Mouse (Mus musculus): Measurements from ENCODE around the gene Ccdc174. TPM values are rescaled to one million over a fixed set of nuclear protein-coding genes. Genes with fewer than 3 reads are reported as not detected.

Gene Ccdc174
- polyA plus RNA-seq, 1 experiment from 2014 or later: 38.9 TPM

GRCm38 (mm10) chr6:91864595-91864994 lies 13.3 kb upstream of the Ccdc174 start:
- Histone ChIP-seq H3K4me3 (ENCODE audit: low read depth, low read length) (no peak overlapping the region), H3K27me3 (replicated peaks; ENCODE audit: control insufficient read depth, insufficient read depth, low read length) (no peaks in the 10 kb centered on the region), H3K4me1 (ENCODE audit: control insufficient read depth, insufficient read depth, low read length) (no peaks in the 10 kb centered on the region), H3K27ac (ENCODE audit: low read depth, low read length) (no peak overlapping the region), H3K4me2 (ENCODE audit: low read length) (no peak overlapping the region), H3K36me3 (ENCODE audit: control insufficient read depth, insufficient read depth, low read length) (no peaks in the 10 kb centered on the region), H3K9ac (ENCODE audit: low read length) (no peak overlapping the region), H3K9me3 (replicated peaks; ENCODE audit: control insufficient read depth, low read length) (no peaks in the 10 kb centered on the region)
- no peak for DNase-seq (ENCODE audit: low spot score)
- ATAC-seq: no peak
- 81% methylated on average over 5 of the region's 5 CpGs for WGBS

GRCm38 (mm10) chr6:91865601-91866000 lies 12.3 kb upstream of the Ccdc174 start:
- H3K9me3 ChIP-seq (replicated peaks; ENCODE audit: control insufficient read depth, low read length): no peaks in the 10 kb centered on the region
- WGBS: 81% methylated on average over 11 of the region's 11 CpGs

GRCm38 (mm10) chr6:91868091-91868490 lies 9.8 kb upstream of the Ccdc174 start:
- Histone ChIP-seq H3K9ac (ENCODE audit: low read length) (no peak overlapping the region), H3K9me3 (replicated peaks; ENCODE audit: control insufficient read depth, low read length) (no peaks in the 10 kb centered on the region), H3K4me1 (ENCODE audit: control insufficient read depth, insufficient read depth, low read length) (no peaks in the 10 kb centered on the region), H3K4me3 (ENCODE audit: low read depth, low read length) (no peak overlapping the region), H3K27ac (ENCODE audit: low read depth, low read length) (no peak overlapping the region), H3K36me3 (ENCODE audit: control insufficient read depth, insufficient read depth, low read length) (no peaks in the 10 kb centered on the region), H3K27me3 (replicated peaks; ENCODE audit: control insufficient read depth, insufficient read depth, low read length) (0 out of 2 replicates have a peak, but pooled peaks cover 4% of the 10 kb centered on the region), H3K4me2 (ENCODE audit: low read length) (no peak overlapping the region)
- ATAC-seq: no peak
- DNase-seq (ENCODE audit: low spot score): no peak
- WGBS: 94% methylated on average over 5 of the region's 5 CpGs

More at GRCm38 (mm10) chr6:91865601-91866000, 12.3 kb upstream of the Ccdc174 start:
- no peaks in the 10 kb centered on the region for H3K36me3 ChIP-seq (ENCODE audit: control insufficient read depth, insufficient read depth, low read length)
- no peaks in the 10 kb centered on the region for H3K4me1 ChIP-seq (ENCODE audit: control insufficient read depth, insufficient read depth, low read length)
- ATAC-seq: no peak
- no peak overlapping the region for H3K9ac ChIP-seq (ENCODE audit: low read length)
- no peak overlapping the region for H3K4me2 ChIP-seq (ENCODE audit: low read length)
- H3K27ac ChIP-seq (ENCODE audit: low read depth, low read length): no peak overlapping the region
- no peak overlapping the region for H3K4me3 ChIP-seq (ENCODE audit: low read depth, low read length)
- H3K27me3 ChIP-seq (replicated peaks; ENCODE audit: control insufficient read depth, insufficient read depth, low read length): 0 out of 2 replicates have a peak, but pooled peaks cover under 1% of the 10 kb centered on the region
- no peak for DNase-seq (ENCODE audit: low spot score)

- no peak for ATAC-seq
- H3K36me3 ChIP-seq (ENCODE audit: control insufficient read depth, insufficient read depth, low read length): no peaks in the 10 kb centered on the region
- H3K9me3 ChIP-seq (replicated peaks; ENCODE audit: control insufficient read depth, low read length): no peaks in the 10 kb centered on the region
- H3K27ac ChIP-seq (ENCODE audit: low read depth, low read length): no peak overlapping the region
- H3K4me1 ChIP-seq (ENCODE audit: control insufficient read depth, insufficient read depth, low read length): peaks cover 4% of the 10 kb centered on the region
- 62% methylated on average over 2 of the region's 2 CpGs for WGBS
- H3K4me2 ChIP-seq (ENCODE audit: low read length): no peak overlapping the region
- no peak for DNase-seq (ENCODE audit: low spot score)
- H3K27me3 ChIP-seq (replicated peaks; ENCODE audit: control insufficient read depth, insufficient read depth, low read length): peaks cover 4% of the 10 kb centered on the region; the same call in 1 of the 2 replicates
- no peak overlapping the region for H3K4me3 ChIP-seq (ENCODE audit: low read depth, low read length)
- H3K9ac ChIP-seq (ENCODE audit: low read length): no peak overlapping the region
Observed at GRCm38 (mm10) chr6:91872781-91873180, 5.1 kb upstream of the Ccdc174 start.

- peaks cover 2% of the 10 kb centered on the region for H3K4me1 ChIP-seq (ENCODE audit: control insufficient read depth, insufficient read depth, low read length)
- DNase-seq (ENCODE audit: low spot score) (no peak), ATAC-seq (no peak)
- H3K9ac ChIP-seq (ENCODE audit: low read length): no peak overlapping the region
- no peaks in the 10 kb centered on the region for H3K27me3 ChIP-seq (replicated peaks; ENCODE audit: control insufficient read depth, insufficient read depth, low read length)
- no peak overlapping the region for H3K27ac ChIP-seq (ENCODE audit: low read depth, low read length)
- H3K4me2 ChIP-seq (ENCODE audit: low read length): no peak overlapping the region
- 88% methylated on average over 2 of the region's 2 CpGs for WGBS
- H3K36me3 ChIP-seq (ENCODE audit: control insufficient read depth, insufficient read depth, low read length): peaks cover 66% of the 10 kb centered on the region
- H3K9me3 ChIP-seq (replicated peaks; ENCODE audit: control insufficient read depth, low read length): no peaks in the 10 kb centered on the region
- H3K4me3 ChIP-seq (ENCODE audit: low read depth, low read length): no peak overlapping the region
Observed at GRCm38 (mm10) chr6:91883859-91884258, 6.0 kb downstream of the Ccdc174 start.

GRCm38 (mm10) chr6:91889255-91889906 lies 11.5 kb downstream of the Ccdc174 start:
- H3K4me2 ChIP-seq (ENCODE audit: low read length): no peak overlapping the region
- 57% methylated on average over 3 of the region's 3 CpGs for WGBS
- H3K9me3 ChIP-seq (replicated peaks; ENCODE audit: control insufficient read depth, low read length): no peaks in the 10 kb centered on the region
- ATAC-seq (peak; percentile 50; the same call in 1 of the 2 replicates), DNase-seq (ENCODE audit: low spot score) (peak; percentile 79)
- H3K36me3 ChIP-seq (ENCODE audit: control insufficient read depth, insufficient read depth, low read length): peaks cover 84% of the 10 kb centered on the region
- no peak overlapping the region for H3K4me3 ChIP-seq (ENCODE audit: low read depth, low read length)
- H3K27ac ChIP-seq (ENCODE audit: low read depth, low read length): no peak overlapping the region
- H3K9ac ChIP-seq (ENCODE audit: low read length): no peak overlapping the region
- no peaks in the 10 kb centered on the region for H3K27me3 ChIP-seq (replicated peaks; ENCODE audit: control insufficient read depth, insufficient read depth, low read length)
- no peaks in the 10 kb centered on the region for H3K4me1 ChIP-seq (ENCODE audit: control insufficient read depth, insufficient read depth, low read length)

GRCm38 (mm10) chr6:91890615-91891014 lies 12.8 kb downstream of the Ccdc174 start:
- no peak for ATAC-seq
- no peak for DNase-seq (ENCODE audit: low spot score)
- H3K9ac ChIP-seq (ENCODE audit: low read length): no peak overlapping the region
- no peak overlapping the region for H3K27ac ChIP-seq (ENCODE audit: low read depth, low read length)
- no peaks in the 10 kb centered on the region for H3K27me3 ChIP-seq (replicated peaks; ENCODE audit: control insufficient read depth, insufficient read depth, low read length)
- H3K4me1 ChIP-seq (ENCODE audit: control insufficient read depth, insufficient read depth, low read length): no peaks in the 10 kb centered on the region
- 92% methylated on average over 5 of the region's 5 CpGs for WGBS
- H3K9me3 ChIP-seq (replicated peaks; ENCODE audit: control insufficient read depth, low read length): no peaks in the 10 kb centered on the region
- no peak overlapping the region for H3K4me2 ChIP-seq (ENCODE audit: low read length)
- H3K4me3 ChIP-seq (ENCODE audit: low read depth, low read length): no peak overlapping the region
- H3K36me3 ChIP-seq (ENCODE audit: control insufficient read depth, insufficient read depth, low read length): peaks cover 87% of the 10 kb centered on the region

GRCm38 (mm10) chr6:91891776-91892175 lies 13.9 kb downstream of the Ccdc174 start:
- Histone ChIP-seq H3K4me2 (ENCODE audit: low read length) (no peak overlapping the region), H3K36me3 (ENCODE audit: control insufficient read depth, insufficient read depth, low read length) (peaks cover 86% of the 10 kb centered on the region), H3K4me1 (ENCODE audit: control insufficient read depth, insufficient read depth, low read length) (no peaks in the 10 kb centered on the region), H3K27ac (ENCODE audit: low read depth, low read length) (no peak overlapping the region), H3K9ac (ENCODE audit: low read length) (no peak overlapping the region), H3K27me3 (replicated peaks; ENCODE audit: control insufficient read depth, insufficient read depth, low read length) (no peaks in the 10 kb centered on the region), H3K4me3 (ENCODE audit: low read depth, low read length) (no peak overlapping the region), H3K9me3 (replicated peaks; ENCODE audit: control insufficient read depth, low read length) (no peaks in the 10 kb centered on the region)
- no peak for ATAC-seq
- DNase-seq (ENCODE audit: low spot score): no peak
- 96% methylated on average over 2 of the region's 2 CpGs for WGBS

GRCm38 (mm10) chr6:91896783-91897182 lies 18.9 kb downstream of the Ccdc174 start:
- 95% methylated on average over 3 of the region's 3 CpGs for WGBS
- peaks cover 92% of the 10 kb centered on the region for H3K36me3 ChIP-seq (ENCODE audit: control insufficient read depth, insufficient read depth, low read length)
- no peak overlapping the region for H3K4me3 ChIP-seq (ENCODE audit: low read depth, low read length)

More at GRCm38 (mm10) chr6:91896783-91897182, 18.9 kb downstream of the Ccdc174 start:
- H3K9ac ChIP-seq (ENCODE audit: low read length): no peak overlapping the region
- H3K4me2 ChIP-seq (ENCODE audit: low read length): no peak overlapping the region
- no peaks in the 10 kb centered on the region for H3K4me1 ChIP-seq (ENCODE audit: control insufficient read depth, insufficient read depth, low read length)
- no peaks in the 10 kb centered on the region for H3K27me3 ChIP-seq (replicated peaks; ENCODE audit: control insufficient read depth, insufficient read depth, low read length)
- DNase-seq (ENCODE audit: low spot score): no peak
- H3K27ac ChIP-seq (ENCODE audit: low read depth, low read length): no peak overlapping the region
- no peaks in the 10 kb centered on the region for H3K9me3 ChIP-seq (replicated peaks; ENCODE audit: control insufficient read depth, low read length)
- no peak for ATAC-seq
